Mouse (Mus musculus) stomach, postnatal 0 days (tissue): ENCODE results near the gene Dock1. TPM values are rescaled to one million over a fixed set of nuclear protein-coding genes. Genes with fewer than 3 reads are reported as not detected.

Experiments used
- ATAC-seq: fragments of 200-750 bp; cut with Nextera tagmentation; 2 replicates; pipeline ENCODE4 v1.8.0; 2017; ENCODE audit not compliant: low FRiP score, low TSS enrichment
- DNase-seq: peaks from one replicate; pipeline ENCODE4 v3.0.0-alpha.2; 2016; ENCODE audit warnings: low spot score
- H3K27ac ChIP-seq: fragments of 300-500 bp; sonication (generic); replicated peaks from 2 replicates; pipeline ENCODE4 v1.5.1; 2014; ENCODE audit warnings: mild to moderate bottlenecking, control low read depth
- H3K27me3 ChIP-seq: fragments of 300-500 bp; sonication (generic); 2 replicates; pipeline ENCODE4 v1.6.1; 2014; ENCODE audit warnings: low read length; ENCODE audit not compliant: control insufficient read depth, insufficient read depth
- H3K36me3 ChIP-seq: fragments of 300-500 bp; sonication (generic); 2 replicates; pipeline ENCODE4 v1.6.1; 2014; ENCODE audit warnings: low read length, mixed read lengths; ENCODE audit not compliant: control insufficient read depth, insufficient read depth
- H3K4me1 ChIP-seq: fragments of 300-500 bp; sonication (generic); replicated peaks from 2 replicates; pipeline ENCODE4 v1.6.1; 2014; ENCODE audit warnings: antibody characterized with exemption; ENCODE audit not compliant: control insufficient read depth, insufficient read depth
- H3K4me2 ChIP-seq: fragments of 300-500 bp; sonication (generic); replicated peaks from 2 replicates; pipeline ENCODE4 v1.6.1; 2014; ENCODE audit warnings: low read depth, mild to moderate bottlenecking, control low read depth, moderate library complexity
- H3K4me3 ChIP-seq: fragments of 300-500 bp; sonication (generic); 2 replicates; pipeline ENCODE4 v1.5.1; 2014; ENCODE audit warnings: low read depth, low read length, control low read depth
- H3K9ac ChIP-seq: fragments of 300-500 bp; sonication (generic); 2 replicates; pipeline ENCODE4 v1.6.1; 2014; ENCODE audit warnings: mild to moderate bottlenecking, low read length, control low read depth, mixed read lengths
- H3K9me3 ChIP-seq: fragments of 300-500 bp; sonication (generic); 2 replicates; pipeline ENCODE4 v1.6.1; 2016; ENCODE audit warnings: low read length; ENCODE audit not compliant: control insufficient read depth
- CTCF ChIP-seq: IDR thresholded peaks from 2 replicates; pipeline ENCODE4 v1.5.1; 2016; ENCODE audit warnings: antibody characterized with exemption, low read depth, mild to moderate bottlenecking, moderate library complexity
- EP300 ChIP-seq: optimal IDR thresholded peaks from 2 replicates; pipeline ENCODE3; 2016; ENCODE audit warnings: antibody characterized with exemption
- WGBS: fragments of 180-500 bp; shearing (Covaris S2); extraction: QIAGEN DNeasy Blood & Tissue Kit; methylation state at CpG from one replicate; pipeline ENCODE4 v1.1.7; 2014; 5-methylcytosine and 5-hydroxymethylcytosine counted together
- polyA plus RNA-seq: library from polyadenylated mRNA; unstranded; fragments of >200 nt; fragmentation: Nextera tagmentation; extraction: Ambion mirVana; gene quantifications from 2 replicates; pipeline ENCODE4 v1.2.1, GENCODE M21; 2015

Dock1 gene
- polyA plus RNA-seq, 1 experiment from 2014 or later = 8.5 TPM

GRCm38 (mm10) chr7:135028716-135029115 is 358.3 kb downstream of the Dock1 start:
- Histone ChIP-seq H3K27ac (no peak overlapping the region), H3K36me3 (no peaks in the 10 kb centered on the region), H3K9me3 (no peaks in the 10 kb centered on the region), H3K9ac (no peak overlapping the region), H3K27me3 (no peaks in the 10 kb centered on the region), H3K4me1 (no peaks in the 10 kb centered on the region), H3K4me2 (no peak overlapping the region), H3K4me3 (no peak overlapping the region)
- DNase-seq = no peak
- TF ChIP-seq CTCF (no peak), EP300 (no peak)
- 85% methylated on average over 2 of the region's 2 CpGs for WGBS
- no peak for ATAC-seq

- no peak overlapping the region for H3K9ac ChIP-seq
- H3K27ac ChIP-seq = no peak overlapping the region
- H3K9me3 ChIP-seq = no peaks in the 10 kb centered on the region
- TF ChIP-seq EP300 = no peak
- DNase-seq = no peak
- ATAC-seq = no peak
- no peaks in the 10 kb centered on the region for H3K27me3 ChIP-seq
- H3K36me3 ChIP-seq = no peaks in the 10 kb centered on the region
- no peak overlapping the region for H3K4me3 ChIP-seq
- no peak overlapping the region for H3K4me2 ChIP-seq
- WGBS = 45% methylated on average over 3 of the region's 3 CpGs
- no peaks in the 10 kb centered on the region for H3K4me1 ChIP-seq
These were observed 358.7 kb downstream of the Dock1 start for GRCm38 (mm10) chr7:135029136-135029535.

GRCm38 (mm10) chr7:135031466-135031865 is 361.0 kb downstream of the Dock1 start:
- DNase-seq (no peak), ATAC-seq (no peak)
- no peak overlapping the region for H3K9ac ChIP-seq
- H3K27ac ChIP-seq = no peak overlapping the region
- no peaks in the 10 kb centered on the region for H3K9me3 ChIP-seq
- H3K27me3 ChIP-seq = no peaks in the 10 kb centered on the region
- TF ChIP-seq CTCF = peak; percentile 27; the same call in 1 of the 2 replicates
- no peak for TF ChIP-seq EP300
- H3K4me2 ChIP-seq = no peak overlapping the region
- H3K4me3 ChIP-seq = no peak overlapping the region
- H3K4me1 ChIP-seq = no peaks in the 10 kb centered on the region
- 61% methylated on average over 3 of the region's 3 CpGs for WGBS
- H3K36me3 ChIP-seq = no peaks in the 10 kb centered on the region

GRCm38 (mm10) chr7:135034811-135035210 is 364.4 kb downstream of the Dock1 start:
- Histone ChIP-seq H3K36me3 (no peaks in the 10 kb centered on the region), H3K9ac (no peak overlapping the region), H3K4me2 (no peak overlapping the region), H3K4me3 (no peak overlapping the region), H3K27ac (no peak overlapping the region), H3K4me1 (no peaks in the 10 kb centered on the region), H3K27me3 (no peaks in the 10 kb centered on the region), H3K9me3 (no peaks in the 10 kb centered on the region)
- ATAC-seq (no peak), DNase-seq (no peak)
- TF ChIP-seq CTCF (no peak), EP300 (no peak)
- whole genome bisulfite sequencing = 70% methylated on average over 5 of the region's 5 CpGs

- Histone ChIP-seq H3K9me3 (no peaks in the 10 kb centered on the region), H3K4me2 (no peak overlapping the region), H3K9ac (no peak overlapping the region), H3K4me3 (no peak overlapping the region), H3K27me3 (no peaks in the 10 kb centered on the region), H3K27ac (no peak overlapping the region), H3K4me1 (no peaks in the 10 kb centered on the region), H3K36me3 (no peaks in the 10 kb centered on the region)
- no peak for ATAC-seq
- WGBS = 46% methylated on average over 2 of the region's 2 CpGs
- TF ChIP-seq CTCF (no peak), EP300 (no peak)
- no peak for DNase-seq
These were observed 365.2 kb downstream of the Dock1 start for GRCm38 (mm10) chr7:135035651-135036050.

- no peak overlapping the region for H3K9ac ChIP-seq
- DNase-seq (no peak), ATAC-seq (no peak)
- no peak overlapping the region for H3K4me3 ChIP-seq
- H3K4me1 ChIP-seq = no peaks in the 10 kb centered on the region
- 81% methylated on average over 1 of the region's 1 CpGs for WGBS
- H3K36me3 ChIP-seq = no peaks in the 10 kb centered on the region
- no peaks in the 10 kb centered on the region for H3K27me3 ChIP-seq
- no peaks in the 10 kb centered on the region for H3K9me3 ChIP-seq
- H3K4me2 ChIP-seq = no peak overlapping the region
- no peak overlapping the region for H3K27ac ChIP-seq
- TF ChIP-seq CTCF (no peak), EP300 (no peak)
These were observed 368.5 kb downstream of the Dock1 start for GRCm38 (mm10) chr7:135038930-135039329.
